Mouse (Mus musculus) fibroblast of lung, adult 2 months (primary cell): ENCODE data around the gene Cdh16.

Experiments used
- DNase-seq: peaks from one replicate; pipeline ENCODE4 v3.0.0-alpha.2; 2011; ENCODE audit warnings: low read depth

Cdh16 gene

GRCm38 (mm10) chr8:104570436-104571343 lies 53.5 kb downstream of the Cdh16 start:
- peak; percentile 42 for DNase-seq

GRCm38 (mm10) chr8:104569559-104569958 lies 54.6 kb downstream of the Cdh16 start:
- no peak for DNase-seq

- no peak for DNase-seq
Measured at GRCm38 (mm10) chr8:104565457-104565798, 58.8 kb downstream of the Cdh16 start.

GRCm38 (mm10) chr8:104564633-104565456 lies 59.4 kb downstream of the Cdh16 start:
- peak; percentile 75 for DNase-seq

- DNase-seq = no peak
Measured at GRCm38 (mm10) chr8:104560731-104561130, 63.5 kb downstream of the Cdh16 start.

GRCm38 (mm10) chr8:104557226-104557625 lies 67.0 kb downstream of the Cdh16 start:
- DNase-seq = no peak

GRCm38 (mm10) chr8:104555191-104555590 lies 69.0 kb downstream of the Cdh16 start:
- DNase-seq = no peak
